In genomic region chr7:94180027-94180426, GRCm38 (mm10) we compare ENCODE assay signal across 24 mouse cellular contexts.
DNase-seq lines count a peak whose midpoint lies in the region; ATAC-seq and TF ChIP-seq lines count a peak whose summit lies in the region.
"Had no signal": no experiment of that assay in that cellular context is flagged by ENCODE, and none has a peak within 500 bp of the region (broad histone marks: within the 10 kb centered on the region; RNA-seq: fewer than 3 reads in every experiment).

No protein-coding gene starts in this region.

- H3K4me1 ChIP-seq in forebrain, embryonic 14.5 days (ENCODE audit: control insufficient read depth, insufficient read depth, low read length) = no peaks in the 10 kb centered on the region
- no peaks in the 10 kb centered on the region for H3K4me1 ChIP-seq in forebrain, embryonic 15.5 days
- no peaks in the 10 kb centered on the region for H3K4me1 ChIP-seq in cortical plate, adult 2 months (ENCODE audit: control insufficient read depth, insufficient read depth, low read length)
- H3K4me1 ChIP-seq: forebrain, embryonic 12.5 days; hindbrain, embryonic 15.5 days; limb, embryonic 12.5 days; liver, embryonic 13.5 days; lung, embryonic 15.5 days; midbrain, embryonic 12.5 days had no signal

- no peak for ATAC-seq in forebrain, embryonic 14.5 days
- no peak for ATAC-seq in forebrain, embryonic 15.5 days (replicated peaks)

- no peak overlapping the region for H3K27ac ChIP-seq in forebrain, embryonic 14.5 days (ENCODE audit: low read depth, low read length)
- no peak overlapping the region for H3K27ac ChIP-seq in forebrain, embryonic 15.5 days (replicated peaks)
- no peak overlapping the region for H3K27ac ChIP-seq in cortical plate, adult 2 months (ENCODE audit: insufficient read depth, low read length)
- H3K27ac ChIP-seq: forebrain, embryonic 12.5 days; hindbrain, embryonic 15.5 days; limb, embryonic 12.5 days; liver, embryonic 13.5 days; lung, embryonic 15.5 days; macrophage; midbrain, embryonic 12.5 days had no signal

- H3K27me3 ChIP-seq in forebrain, embryonic 14.5 days (replicated peaks; ENCODE audit: control insufficient read depth, insufficient read depth, low read length) = no peaks in the 10 kb centered on the region
- no peaks in the 10 kb centered on the region for H3K27me3 ChIP-seq in forebrain, embryonic 15.5 days
- H3K27me3 ChIP-seq: forebrain, embryonic 12.5 days; hindbrain, embryonic 15.5 days; limb, embryonic 12.5 days; liver, embryonic 13.5 days; lung, embryonic 15.5 days; midbrain, embryonic 12.5 days had no signal

- TF ChIP-seq POLR2A in cortical plate, adult 2 months (IDR thresholded peaks at IDR 0.05; ENCODE audit: extremely low read depth, insufficient read depth, low read length) = no peak

- no peaks in the 10 kb centered on the region for H3K9me3 ChIP-seq in forebrain, embryonic 14.5 days (replicated peaks; ENCODE audit: control insufficient read depth, low read length)
- no peaks in the 10 kb centered on the region for H3K9me3 ChIP-seq in forebrain, embryonic 15.5 days
- H3K9me3 ChIP-seq: forebrain, embryonic 12.5 days; hindbrain, embryonic 15.5 days; limb, embryonic 12.5 days; liver, embryonic 13.5 days; lung, embryonic 15.5 days; midbrain, embryonic 12.5 days had no signal

- no peak overlapping the region for H3K9ac ChIP-seq in forebrain, embryonic 14.5 days (ENCODE audit: low read length)
- H3K9ac ChIP-seq in forebrain, embryonic 15.5 days (replicated peaks) = no peak overlapping the region
- H3K9ac ChIP-seq: forebrain, embryonic 12.5 days; hindbrain, embryonic 15.5 days; limb, embryonic 12.5 days; liver, embryonic 13.5 days; lung, embryonic 15.5 days; midbrain, embryonic 12.5 days had no signal

- H3K4me3 ChIP-seq in forebrain, embryonic 14.5 days (ENCODE audit: low read depth, low read length) = no peak overlapping the region
- H3K4me3 ChIP-seq in forebrain, embryonic 15.5 days = no peak overlapping the region
- H3K4me3 ChIP-seq in cortical plate, adult 2 months (ENCODE audit: insufficient read depth, low read length) = no peak overlapping the region
- H3K4me3 ChIP-seq: forebrain, embryonic 12.5 days; hindbrain, embryonic 15.5 days; limb, embryonic 12.5 days; liver, embryonic 13.5 days; lung, embryonic 15.5 days; midbrain, embryonic 12.5 days had no signal

- 78% methylated on average over 2 of the region's 2 CpGs for WGBS in forebrain, embryonic 14.5 days
- WGBS in forebrain, embryonic 15.5 days = 73% methylated on average over 2 of the region's 2 CpGs

- peak; percentile 29 for DNase-seq in forebrain, embryonic 14.5 days (ENCODE audit: low spot score)
- DNase-seq in layer of hippocampus, postnatal 10 days (ENCODE audit: low spot score in 2 of 2) = peak; percentile 3 to 16
- no peak for DNase-seq in layer of hippocampus, postnatal 36 days
- DNase-seq in MN1 (ENCODE audit: low spot score) = peak; percentile 20
- DNase-seq in adrenal gland, adult 18-20 months (ENCODE audit: low spot score in 2 of 2) = no peak
- DNase-seq in spleen, adult 18-20 months = no peak
- DNase-seq: adrenal gland, postnatal 10 days; B cell, adult 2 months; cerebellum, adult 2 months; heart, postnatal 14 days; kidney, adult 2 months; kidney, postnatal 36 days; liver, embryonic 13.5 days; right cerebral cortex, postnatal 14 days; thymus, postnatal 25 days had no signal

- H3K36me3 ChIP-seq in forebrain, embryonic 14.5 days (ENCODE audit: control insufficient read depth, insufficient read depth, low read length) = no peaks in the 10 kb centered on the region
- H3K36me3 ChIP-seq in forebrain, embryonic 15.5 days = no peaks in the 10 kb centered on the region
- H3K36me3 ChIP-seq: forebrain, embryonic 12.5 days; hindbrain, embryonic 15.5 days; limb, embryonic 12.5 days; liver, embryonic 13.5 days; lung, embryonic 15.5 days; midbrain, embryonic 12.5 days had no signal

- peak; percentile 39; the same call in 1 of the 2 replicates for TF ChIP-seq CTCF in cortical plate, adult 2 months (IDR thresholded peaks at IDR 0.05; ENCODE audit: extremely low read depth, insufficient read depth, low read length)

- no peak overlapping the region for H3K4me2 ChIP-seq in forebrain, embryonic 14.5 days (ENCODE audit: low read length)
- H3K4me2 ChIP-seq in forebrain, embryonic 15.5 days (replicated peaks) = no peak overlapping the region
- H3K4me2 ChIP-seq: forebrain, embryonic 12.5 days; heart, embryonic 11.5 days; hindbrain, embryonic 15.5 days; limb, embryonic 12.5 days; liver, embryonic 13.5 days; lung, embryonic 15.5 days; midbrain, embryonic 12.5 days had no signal

Comparison
In these comparisons a context has a peak if more than half of its experiments do, and no peak if none do; other contexts are left out.
1. DNase-seq: peak in forebrain, embryonic 14.5 days (single experiment), layer of hippocampus, postnatal 10 days (2 of 2) and MN1 (single experiment); none in layer of hippocampus, postnatal 36 days (0 of 2), adrenal gland, adult 18-20 months (0 of 2) and spleen, adult 18-20 months (0 of 2).